Mouse (Mus musculus) E14TG2a.4 (cell line): ENCODE measurements at regions not wholly inside any gene's neighbourhood (a gene's known extent, or its start where the extent isn't known, plus 50 kb on each side); places are given as distances from the start of the nearest gene placed in this dataset.

ENCODE experiments used
- CTCF ChIP-seq: conservative IDR thresholded peaks from 2 replicates; pipeline ENCODE4 v1.5.1; 2014; ENCODE audit warnings: low read length
- NANOG ChIP-seq: IDR thresholded peaks from 2 replicates; pipeline ENCODE4 v1.6.1; 2014; ENCODE audit warnings: borderline replicate concordance, low read length, mixed read lengths
- POU5F1 ChIP-seq: IDR thresholded peaks from 2 replicates; pipeline ENCODE4 v1.6.1; 2014; ENCODE audit warnings: low read length, borderline replicate concordance

DNA sequence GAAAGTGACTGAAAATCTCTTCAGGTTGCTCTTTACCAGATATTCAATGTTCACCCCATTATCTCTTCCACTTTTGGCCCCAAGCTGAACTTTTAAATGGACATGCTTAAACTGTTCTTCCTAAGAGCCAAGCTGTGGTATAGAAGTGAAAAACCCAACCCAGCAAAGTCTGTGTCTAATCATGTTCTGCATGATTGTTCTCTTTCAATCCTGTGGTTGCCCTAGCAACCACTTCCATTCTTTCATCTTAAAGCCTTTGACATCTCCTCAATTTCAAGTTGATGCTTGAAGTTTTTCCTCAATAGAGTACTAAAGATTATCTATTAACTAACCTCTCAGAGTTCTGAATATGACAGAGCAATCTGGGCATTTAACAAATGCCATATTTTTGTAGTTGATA lies 75.6 kb upstream of the Trim24 start:
- no peak for TF ChIP-seq CTCF
- TF ChIP-seq NANOG, result no peak
- TF ChIP-seq POU5F1, result no peak
